In genomic region chr19:6123330-6123729, GRCm38 (mm10) we compare ENCODE assay signal across 16 mouse cellular contexts. TPM values are rescaled to one million over a fixed set of nuclear protein-coding genes. Genes with fewer than 3 reads are reported as not detected.
A peak's percentile ranks its signal among the peaks of the same experiment; 100 is the strongest.
DNase-seq lines count a peak whose midpoint lies in the region; ATAC-seq lines count a peak whose summit lies in the region.
"Had no signal": no experiment of that assay in that cellular context is flagged by ENCODE, and none has a peak within 500 bp of the region (broad histone marks: within the 10 kb centered on the region; RNA-seq: fewer than 3 reads in every experiment).

No protein-coding gene starts in this region.

- peaks cover 10% of the 10 kb centered on the region for H3K4me1 ChIP-seq in forebrain, embryonic 12.5 days
- peaks cover 21% of the 10 kb centered on the region for H3K4me1 ChIP-seq in forebrain, embryonic 13.5 days
- peaks cover 4% of the 10 kb centered on the region; the same call in 1 of the 2 replicates for H3K4me1 ChIP-seq in midbrain, embryonic 14.5 days (ENCODE audit: control insufficient read depth, insufficient read depth, low read length)
- H3K4me1 ChIP-seq in midbrain, embryonic 13.5 days (replicated peaks) = peaks cover 23% of the 10 kb centered on the region
- peaks cover 46% of the 10 kb centered on the region for H3K4me1 ChIP-seq in hindbrain, embryonic 10.5 days (replicated peaks)

- H3K36me3 ChIP-seq in forebrain, embryonic 12.5 days (replicated peaks) = no peaks in the 10 kb centered on the region
- 0 out of 2 replicates have a peak, but pooled peaks cover 7% of the 10 kb centered on the region for H3K36me3 ChIP-seq in forebrain, embryonic 13.5 days (ENCODE audit: poor library complexity, severe bottlenecking)
- H3K36me3 ChIP-seq in midbrain, embryonic 14.5 days (ENCODE audit: control insufficient read depth, insufficient read depth, low read length) = peaks cover 2% of the 10 kb centered on the region
- H3K36me3 ChIP-seq in midbrain, embryonic 13.5 days = 0 out of 2 replicates have a peak, but pooled peaks cover 8% of the 10 kb centered on the region
- H3K36me3 ChIP-seq in hindbrain, embryonic 10.5 days = no peaks in the 10 kb centered on the region
- H3K36me3 ChIP-seq: hindbrain, embryonic 15.5 days had no signal

- no peak for DNase-seq in midbrain, embryonic 14.5 days
- DNase-seq in hindbrain, embryonic 10.5 days (ENCODE audit: low spot score) = peak; percentile 18
- DNase-seq in retina, postnatal 1 day = peak; percentile 61
- DNase-seq in right cerebral cortex, postnatal 14 days = no peak
- no peak for DNase-seq in layer of hippocampus, postnatal 10 days (ENCODE audit: low spot score in 2 of 2)
- DNase-seq: B cell, adult 2 months; lung, postnatal 14 days; thymus, postnatal 36 days had no signal

- H3K4me3 ChIP-seq in forebrain, embryonic 12.5 days (replicated peaks) = no peak overlapping the region
- no peak overlapping the region for H3K4me3 ChIP-seq in forebrain, embryonic 13.5 days
- H3K4me3 ChIP-seq in midbrain, embryonic 14.5 days (replicated peaks; ENCODE audit: low read depth, low read length) = no peak overlapping the region
- no peak overlapping the region for H3K4me3 ChIP-seq in midbrain, embryonic 13.5 days (replicated peaks)
- H3K4me3 ChIP-seq in hindbrain, embryonic 10.5 days = no peak overlapping the region
- H3K4me3 ChIP-seq: heart, embryonic 10.5 days; hindbrain, embryonic 15.5 days; limb, embryonic 12.5 days had no signal

- no peaks in the 10 kb centered on the region for H3K9me3 ChIP-seq in forebrain, embryonic 12.5 days
- no peaks in the 10 kb centered on the region for H3K9me3 ChIP-seq in forebrain, embryonic 13.5 days (replicated peaks)
- no peaks in the 10 kb centered on the region for H3K9me3 ChIP-seq in midbrain, embryonic 14.5 days (ENCODE audit: control insufficient read depth, low read length)
- no peaks in the 10 kb centered on the region for H3K9me3 ChIP-seq in midbrain, embryonic 13.5 days
- no peaks in the 10 kb centered on the region for H3K9me3 ChIP-seq in hindbrain, embryonic 10.5 days
- H3K9me3 ChIP-seq: heart, embryonic 10.5 days; hindbrain, embryonic 15.5 days; limb, embryonic 12.5 days had no signal

- H3K27me3 ChIP-seq in forebrain, embryonic 12.5 days = no peaks in the 10 kb centered on the region
- no peaks in the 10 kb centered on the region for H3K27me3 ChIP-seq in forebrain, embryonic 13.5 days
- no peaks in the 10 kb centered on the region for H3K27me3 ChIP-seq in midbrain, embryonic 14.5 days (ENCODE audit: control insufficient read depth, insufficient read depth, low read length)
- no peaks in the 10 kb centered on the region for H3K27me3 ChIP-seq in midbrain, embryonic 13.5 days
- H3K27me3 ChIP-seq in hindbrain, embryonic 10.5 days (ENCODE audit: insufficient read depth, poor library complexity, severe bottlenecking) = no peaks in the 10 kb centered on the region
- H3K27me3 ChIP-seq: hindbrain, embryonic 15.5 days; limb, embryonic 12.5 days had no signal

- H3K9ac ChIP-seq in forebrain, embryonic 12.5 days = no peak overlapping the region
- no peak overlapping the region for H3K9ac ChIP-seq in forebrain, embryonic 13.5 days
- H3K9ac ChIP-seq in midbrain, embryonic 14.5 days (replicated peaks; ENCODE audit: low read length) = no peak overlapping the region
- H3K9ac ChIP-seq in midbrain, embryonic 13.5 days (replicated peaks) = no peak overlapping the region; the same call in 1 of the 2 replicates
- H3K9ac ChIP-seq: hindbrain, embryonic 15.5 days; limb, embryonic 12.5 days had no signal

- 72% methylated on average over 8 of the region's 8 CpGs for WGBS in forebrain, embryonic 12.5 days
- 67% methylated on average over 8 of the region's 8 CpGs for WGBS in forebrain, embryonic 13.5 days
- 77% methylated on average over 8 of the region's 8 CpGs for WGBS in midbrain, embryonic 14.5 days
- 78% methylated on average over 8 of the region's 8 CpGs for WGBS in midbrain, embryonic 13.5 days
- WGBS in hindbrain, embryonic 10.5 days = 72% methylated on average over 8 of the region's 8 CpGs

- no peak for ATAC-seq in forebrain, embryonic 12.5 days (ENCODE audit: low FRiP score)
- ATAC-seq in forebrain, embryonic 13.5 days = no peak
- ATAC-seq in midbrain, embryonic 14.5 days (ENCODE audit: low FRiP score, low TSS enrichment) = no peak
- no peak for ATAC-seq in midbrain, embryonic 13.5 days

- no peak overlapping the region for H3K4me2 ChIP-seq in forebrain, embryonic 12.5 days
- no peak overlapping the region for H3K4me2 ChIP-seq in forebrain, embryonic 13.5 days
- no peak overlapping the region for H3K4me2 ChIP-seq in midbrain, embryonic 14.5 days (ENCODE audit: low read length)
- no peak overlapping the region for H3K4me2 ChIP-seq in midbrain, embryonic 13.5 days (replicated peaks)
- H3K4me2 ChIP-seq: hindbrain, embryonic 15.5 days; limb, embryonic 12.5 days had no signal

- H3K27ac ChIP-seq in forebrain, embryonic 12.5 days = peak overlapping the region; percentile 65
- no peak overlapping the region for H3K27ac ChIP-seq in forebrain, embryonic 13.5 days
- H3K27ac ChIP-seq in midbrain, embryonic 14.5 days (replicated peaks; ENCODE audit: low read depth, low read length) = 0 out of 2 replicates have a peak overlapping the region, but pooled peaks have one; percentile 10
- H3K27ac ChIP-seq in midbrain, embryonic 13.5 days = no peak overlapping the region; the same call in 1 of the 2 replicates
- H3K27ac ChIP-seq in hindbrain, embryonic 10.5 days = peak overlapping the region; percentile 57; the same call in 1 of the 2 replicates
- H3K27ac ChIP-seq: heart, embryonic 10.5 days; hindbrain, embryonic 15.5 days; kidney, postnatal 0 days; limb, embryonic 12.5 days had no signal

RNA-seq across cellular contexts. Expression of gene Snx15, which starts 4.8 kb away (rescaled TPM):
- 24.6 and 26.0 TPM in 2 replicates for polyA plus RNA-seq in forebrain, embryonic 12.5 days (2016; fragmentation: Nextera tagmentation; extraction: Ambion mirVana)
- polyA plus RNA-seq in forebrain, embryonic 13.5 days (2015; fragmentation: Nextera tagmentation; extraction: Ambion mirVana) = 32.5 and 35.0 TPM in 2 replicates
- 49.8 and 67.4 TPM in 2 replicates for polyA plus RNA-seq in midbrain, embryonic 14.5 days (2014; fragmentation: Nextera tagmentation; extraction: Ambion mirVana)
- polyA plus RNA-seq in midbrain, embryonic 13.5 days (2015; fragmentation: Nextera tagmentation; extraction: Ambion mirVana) = 42.3 and 44.4 TPM in 2 replicates
- 27.0 and 35.1 TPM in 2 replicates for polyA plus RNA-seq in hindbrain, embryonic 10.5 days (2016; fragmentation: Nextera tagmentation; extraction: Ambion mirVana)
- total RNA-seq in layer of hippocampus, postnatal 10 days (2021) = 10 to 100 TPM; 35.0 to 35.4 TPM

RNA-seq across cellular contexts. Expression of gene Sac3d1, which starts 4.9 kb away (rescaled TPM):
- polyA plus RNA-seq in forebrain, embryonic 12.5 days (2016; fragmentation: Nextera tagmentation; extraction: Ambion mirVana) = 55.2 and 56.6 TPM in 2 replicates
- polyA plus RNA-seq in forebrain, embryonic 13.5 days (2015; fragmentation: Nextera tagmentation; extraction: Ambion mirVana) = 45.4 and 46.4 TPM in 2 replicates
- polyA plus RNA-seq in midbrain, embryonic 14.5 days (2014; fragmentation: Nextera tagmentation; extraction: Ambion mirVana) = 45.8 and 56.6 TPM in 2 replicates
- 35.1 and 41.8 TPM in 2 replicates for polyA plus RNA-seq in midbrain, embryonic 13.5 days (2015; fragmentation: Nextera tagmentation; extraction: Ambion mirVana)
- 70.0 and 70.1 TPM in 2 replicates for polyA plus RNA-seq in hindbrain, embryonic 10.5 days (2016; fragmentation: Nextera tagmentation; extraction: Ambion mirVana)
- 10 to 100 TPM; 18.8 to 21.6 TPM for total RNA-seq in layer of hippocampus, postnatal 10 days (2021)

RNA-seq across cellular contexts. Expression of gene Batf2, which starts 17.5 kb away (rescaled TPM):
- not detected in 2 replicates for polyA plus RNA-seq in forebrain, embryonic 12.5 days (2016; fragmentation: Nextera tagmentation; extraction: Ambion mirVana)
- polyA plus RNA-seq in forebrain, embryonic 13.5 days (2015; fragmentation: Nextera tagmentation; extraction: Ambion mirVana) = not detected in 2 replicates
- polyA plus RNA-seq in midbrain, embryonic 14.5 days (2014; fragmentation: Nextera tagmentation; extraction: Ambion mirVana) = 0.25 TPM in 1 of 2 replicates, not detected in the other
- polyA plus RNA-seq in midbrain, embryonic 13.5 days (2015; fragmentation: Nextera tagmentation; extraction: Ambion mirVana) = 0.27 TPM in 1 of 2 replicates, not detected in the other
- 0.09 TPM in 1 of 2 replicates, not detected in the other for polyA plus RNA-seq in hindbrain, embryonic 10.5 days (2016; fragmentation: Nextera tagmentation; extraction: Ambion mirVana)
- total RNA-seq in layer of hippocampus, postnatal 10 days (2021) = under 1 TPM in 1 of 2 experiments, not detected in 1; 0.59 TPM
- polyA plus RNA-seq: heart, embryonic 10.5 days; hindbrain, embryonic 15.5 days; limb, embryonic 12.5 days had no signal

RNA-seq across cellular contexts. Expression of gene Naaladl1, which starts 17.7 kb away (rescaled TPM):
- 0.81 and 1.2 TPM in 2 replicates for polyA plus RNA-seq in forebrain, embryonic 12.5 days (2016; fragmentation: Nextera tagmentation; extraction: Ambion mirVana)
- 0.43 and 0.87 TPM in 2 replicates for polyA plus RNA-seq in forebrain, embryonic 13.5 days (2015; fragmentation: Nextera tagmentation; extraction: Ambion mirVana)
- polyA plus RNA-seq in midbrain, embryonic 14.5 days (2014; fragmentation: Nextera tagmentation; extraction: Ambion mirVana) = 0.31 and 0.49 TPM in 2 replicates
- 0.52 and 0.58 TPM in 2 replicates for polyA plus RNA-seq in midbrain, embryonic 13.5 days (2015; fragmentation: Nextera tagmentation; extraction: Ambion mirVana)
- polyA plus RNA-seq in hindbrain, embryonic 10.5 days (2016; fragmentation: Nextera tagmentation; extraction: Ambion mirVana) = 0.64 and 0.90 TPM in 2 replicates
- total RNA-seq in layer of hippocampus, postnatal 10 days (2021) = under 1 TPM; 0.32 to 0.38 TPM
- total RNA-seq: layer of hippocampus, postnatal 14 days had no signal

RNA-seq across cellular contexts. Expression of gene Arl2, which starts 18.0 kb away (rescaled TPM):
- polyA plus RNA-seq in forebrain, embryonic 12.5 days (2016; fragmentation: Nextera tagmentation; extraction: Ambion mirVana) = 77.4 and 80.5 TPM in 2 replicates
- polyA plus RNA-seq in forebrain, embryonic 13.5 days (2015; fragmentation: Nextera tagmentation; extraction: Ambion mirVana) = 86.1 and 87.1 TPM in 2 replicates
- polyA plus RNA-seq in midbrain, embryonic 14.5 days (2014; fragmentation: Nextera tagmentation; extraction: Ambion mirVana) = 104 and 145 TPM in 2 replicates
- polyA plus RNA-seq in midbrain, embryonic 13.5 days (2015; fragmentation: Nextera tagmentation; extraction: Ambion mirVana) = 115 and 118 TPM in 2 replicates
- polyA plus RNA-seq in hindbrain, embryonic 10.5 days (2016; fragmentation: Nextera tagmentation; extraction: Ambion mirVana) = 125 and 130 TPM in 2 replicates
- total RNA-seq in layer of hippocampus, postnatal 10 days (2021) = 10 to 100 TPM; 53.0 to 60.2 TPM

Comparison
In these comparisons a context has a peak if more than half of its experiments do, and no peak if none do; other contexts are left out.
1. H3K27ac ChIP-seq: peak in forebrain, embryonic 12.5 days (single experiment), midbrain, embryonic 14.5 days (single experiment) and hindbrain, embryonic 10.5 days (single experiment); none in forebrain, embryonic 13.5 days (single experiment) and midbrain, embryonic 13.5 days (single experiment).
2. DNase-seq: peak in hindbrain, embryonic 10.5 days (single experiment) and retina, postnatal 1 day (single experiment); none in midbrain, embryonic 14.5 days (single experiment), right cerebral cortex, postnatal 14 days (single experiment) and layer of hippocampus, postnatal 10 days (0 of 2).